Mouse (Mus musculus) inflammation-experienced regulatory T-cells, adult 6 months (primary cell): ENCODE measurements around the gene Stat2. TPM values are rescaled to one million over a fixed set of nuclear protein-coding genes. Genes with fewer than 3 reads are reported as not detected.

ENCODE experiments used
- ATAC-seq: one replicate; pipeline ENCODE4 v1.8.0; 2017
- polyA plus RNA-seq, 3 experiments: library from polyadenylated mRNA; unstranded; fragments of 100-300 nt; shearing (Covaris generic); gene quantifications; one replicate each; pipeline ENCODE4 v1.2.1; 2017

Gene Stat2
- polyA plus RNA-seq: 10 to 100 TPM; 46.5 to 69.6 (median 52.5) TPM

GRCm38 (mm10) chr10:128270287-128270841 is at the start of gene Stat2:
TSS of gene Stat2 (plus strand) at chr10:128270559.
- peak; percentile 100 for ATAC-seq

DNA sequence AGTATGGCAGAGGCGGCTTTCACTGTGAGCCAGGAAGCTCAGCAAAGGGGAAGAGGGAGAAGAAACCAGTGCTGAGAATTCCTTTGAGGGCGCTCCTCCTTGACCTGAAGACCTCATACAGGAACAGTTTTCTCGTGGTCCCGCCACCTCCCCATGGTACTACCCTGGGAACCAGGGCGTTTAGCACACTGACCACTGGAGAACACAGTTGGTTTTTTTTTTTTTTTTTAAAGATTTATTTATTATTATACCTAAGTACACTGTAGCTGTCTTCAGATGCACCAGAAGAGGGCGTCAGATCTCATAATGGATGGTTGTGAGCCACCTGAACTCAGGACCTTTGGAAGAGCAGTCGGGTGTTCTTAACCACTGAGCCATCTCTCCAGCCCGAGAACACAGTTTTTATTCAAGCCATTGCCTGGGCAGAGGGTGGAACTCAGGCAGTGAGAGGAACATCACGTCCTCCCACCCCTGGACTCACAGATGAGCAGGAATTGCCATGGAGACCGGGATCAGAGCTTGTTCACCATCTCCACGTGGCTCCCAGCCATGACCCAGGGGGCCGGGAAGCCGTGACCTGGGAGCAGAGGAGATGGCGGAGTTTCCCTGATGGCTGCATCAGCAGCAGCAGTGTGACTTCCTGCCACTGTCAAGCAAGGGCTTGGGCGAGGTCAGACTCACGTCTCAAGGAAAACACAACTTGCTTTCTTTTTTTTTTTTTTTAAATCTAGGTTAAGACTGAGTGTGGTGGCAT is 48.6 kb upstream of the Stat2 start:
- ATAC-seq: peak; percentile 74

DNA sequence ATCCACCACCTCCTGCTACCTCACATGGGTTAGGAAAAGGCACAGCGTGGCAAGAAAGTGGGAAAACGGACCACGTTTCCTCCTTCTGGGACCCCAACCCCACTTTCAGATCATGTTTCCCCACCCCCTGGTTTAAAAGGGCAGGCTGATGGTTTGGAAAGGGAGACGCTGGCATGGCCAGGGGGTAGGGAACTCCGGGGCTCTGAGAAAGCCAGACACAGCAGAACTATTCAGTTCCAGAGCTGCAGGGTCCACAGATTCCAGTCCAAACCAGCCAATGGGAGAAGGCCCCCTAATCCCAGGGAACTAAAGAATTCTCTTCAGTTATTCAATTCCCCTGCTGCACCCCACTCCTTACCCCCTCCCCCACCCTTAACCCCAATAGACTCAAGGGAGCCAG is 45.3 kb upstream of the Stat2 start:
- no peak for ATAC-seq

- no peak for ATAC-seq
Measured at GRCm38 (mm10) chr10:128225538-128225937, 44.8 kb upstream of the Stat2 start, which contains the start of gene Mip. TSS of gene Mip (plus strand) at chr10:128225838.

GRCm38 (mm10) chr10:128227592-128227991 is 42.8 kb upstream of the Stat2 start:
- ATAC-seq: no peak

DNA sequence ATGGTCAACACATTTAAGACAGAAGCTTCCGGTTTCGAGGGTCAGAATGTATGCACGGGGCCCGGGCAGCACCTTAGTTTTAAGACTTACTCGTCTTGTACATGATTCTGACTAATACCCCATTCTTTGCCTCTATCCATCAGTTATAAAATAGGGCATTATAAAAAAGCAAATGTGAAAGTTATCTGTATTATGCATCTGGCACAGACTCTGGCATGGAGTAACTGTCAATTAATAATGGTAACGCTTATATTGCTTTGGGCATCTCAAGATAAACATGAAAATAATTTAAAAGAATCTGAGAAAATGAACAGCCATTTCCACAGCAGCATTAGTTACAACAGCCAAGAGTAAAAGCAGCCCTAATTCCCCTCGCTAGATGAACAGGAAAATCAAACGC is 42.4 kb upstream of the Stat2 start:
- no peak for ATAC-seq

GRCm38 (mm10) chr10:128230582-128230981 is 39.8 kb upstream of the Stat2 start:
- ATAC-seq: no peak

DNA sequence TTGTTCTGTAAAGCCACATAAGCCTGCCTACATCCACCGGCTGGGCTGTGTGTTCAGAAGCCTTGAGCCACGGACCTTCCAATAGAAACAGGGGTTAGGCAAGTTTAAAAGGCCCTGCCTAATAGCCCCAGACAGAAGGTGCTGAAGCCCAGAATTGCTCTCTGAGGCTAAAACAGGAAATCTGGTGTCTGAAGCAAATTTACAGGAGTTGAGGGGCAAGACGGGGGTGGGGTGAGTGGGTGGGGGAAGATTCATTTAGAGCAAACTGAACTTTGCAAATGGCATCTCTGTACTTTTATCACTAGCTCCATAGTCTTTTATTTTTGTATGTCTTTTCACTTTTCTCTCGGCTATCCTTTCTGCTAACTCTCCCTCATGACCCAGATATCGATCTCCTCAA is 39.2 kb upstream of the Stat2 start:
- ATAC-seq: no peak

DNA sequence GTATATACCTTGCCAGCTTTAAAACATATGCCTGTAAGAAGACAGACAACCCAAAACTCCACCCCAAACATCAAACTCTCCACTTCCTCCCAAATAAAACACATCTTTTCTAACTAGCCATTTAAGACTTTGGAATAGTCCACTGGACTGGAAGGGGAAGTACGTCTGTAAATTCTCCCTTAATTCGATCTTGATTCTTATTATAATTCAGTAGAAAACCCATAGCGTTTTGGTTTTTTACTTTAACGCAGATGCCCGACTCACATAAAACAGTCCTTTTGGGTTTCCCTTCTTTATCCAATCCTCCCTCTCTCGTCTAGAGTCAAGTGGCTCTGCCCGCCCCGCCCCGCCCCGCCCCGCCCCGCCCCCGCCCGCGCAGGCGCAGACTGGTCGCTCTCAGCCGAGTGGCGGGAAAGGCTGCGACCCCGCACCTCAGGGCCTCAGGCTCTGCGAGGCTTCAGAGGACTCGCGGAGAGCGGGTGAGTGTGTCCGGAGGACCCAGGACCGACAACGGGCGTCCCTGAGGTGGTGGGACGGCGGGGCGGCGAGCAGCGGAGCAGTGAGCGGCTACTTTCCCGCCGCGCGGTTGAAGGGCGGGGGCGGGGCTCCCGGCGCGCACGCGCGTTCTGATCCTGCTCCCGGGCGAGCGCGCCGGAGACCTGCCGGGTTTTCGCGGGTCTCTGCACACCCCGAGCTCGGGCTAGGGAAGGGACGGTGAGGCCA is 38.5 kb upstream of the Stat2 start, which contains the start of gene Timeless:
Gene Timeless, plus strand, starts transcription at position 369 of the 723 bp plus-strand sequence.
- ATAC-seq: peak; percentile 75

GRCm38 (mm10) chr10:128232420-128232985 is 37.9 kb upstream of the Stat2 start:
- ATAC-seq: peak; percentile 39

DNA sequence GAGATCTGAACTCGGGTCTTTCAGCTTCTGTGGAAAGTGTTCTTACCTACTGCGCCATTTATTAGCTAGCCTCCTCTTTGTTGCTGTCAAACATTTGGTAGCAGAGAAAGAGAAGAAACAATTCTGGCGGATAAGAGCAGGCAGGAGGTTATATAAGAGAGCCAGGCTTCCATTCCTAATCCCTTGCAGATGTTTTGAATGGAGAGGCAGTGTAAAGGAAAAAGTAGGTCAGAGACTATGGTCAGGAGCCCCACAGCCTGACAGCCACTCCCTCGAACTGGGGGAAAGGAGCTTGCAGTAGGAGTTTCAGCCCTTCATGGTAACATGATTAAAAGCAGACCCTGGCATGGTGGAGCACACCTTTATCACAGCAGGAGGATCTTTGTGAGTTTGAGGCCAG is 34.0 kb upstream of the Stat2 start:
- ATAC-seq: no peak

DNA sequence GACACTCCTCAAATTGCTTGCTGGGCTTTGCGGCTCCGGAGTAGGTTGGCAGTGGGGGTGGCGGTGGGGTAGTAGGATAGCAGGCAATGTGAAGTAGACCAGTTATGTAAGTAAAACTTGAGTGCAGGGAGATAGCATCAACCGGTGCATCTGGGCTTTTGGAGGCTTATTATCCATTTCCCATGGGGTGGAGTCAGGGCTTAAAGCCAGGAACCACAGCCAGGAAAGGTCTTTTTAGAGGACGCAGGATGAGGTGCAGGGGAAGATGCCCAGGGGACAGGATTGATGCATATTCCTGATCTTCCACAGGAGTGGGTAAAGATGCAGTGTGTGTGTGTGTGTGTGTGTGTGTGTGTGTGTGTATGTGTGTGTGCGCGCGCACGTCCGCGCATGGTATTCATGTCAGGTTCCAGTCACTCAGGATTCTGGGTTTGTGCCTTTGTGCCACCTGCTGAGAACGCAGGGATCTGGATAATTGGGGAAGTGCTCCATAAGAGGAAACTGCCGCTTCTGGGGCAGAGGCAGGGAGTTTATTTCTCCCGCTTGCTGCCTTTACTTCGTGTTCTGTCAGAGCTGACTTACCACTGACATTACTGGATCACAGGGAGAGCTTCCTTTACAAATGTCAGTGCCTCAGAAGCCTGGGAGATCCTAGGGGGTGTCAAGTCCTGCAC is 32.4 kb upstream of the Stat2 start:
- ATAC-seq: no peak

DNA sequence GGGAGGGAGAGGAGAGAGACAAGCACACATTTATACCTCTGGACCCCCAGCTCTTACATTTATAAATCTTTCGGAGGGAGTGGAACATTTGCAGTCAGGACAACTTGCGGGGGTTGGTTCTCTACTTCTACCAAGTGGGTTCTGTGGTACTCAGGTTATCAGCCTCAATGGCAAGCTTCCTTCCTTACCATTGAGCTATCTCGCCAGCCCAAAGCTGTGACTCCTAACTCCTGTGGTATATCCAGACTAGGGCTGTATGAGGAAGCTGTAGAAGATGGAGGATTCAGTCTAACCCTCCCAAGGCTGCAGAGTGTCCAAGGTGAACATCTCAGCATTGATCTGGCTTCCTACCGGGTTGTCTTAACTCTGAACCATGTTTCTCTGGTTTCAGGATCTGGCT is 31.2 kb upstream of the Stat2 start:
- no peak for ATAC-seq

DNA sequence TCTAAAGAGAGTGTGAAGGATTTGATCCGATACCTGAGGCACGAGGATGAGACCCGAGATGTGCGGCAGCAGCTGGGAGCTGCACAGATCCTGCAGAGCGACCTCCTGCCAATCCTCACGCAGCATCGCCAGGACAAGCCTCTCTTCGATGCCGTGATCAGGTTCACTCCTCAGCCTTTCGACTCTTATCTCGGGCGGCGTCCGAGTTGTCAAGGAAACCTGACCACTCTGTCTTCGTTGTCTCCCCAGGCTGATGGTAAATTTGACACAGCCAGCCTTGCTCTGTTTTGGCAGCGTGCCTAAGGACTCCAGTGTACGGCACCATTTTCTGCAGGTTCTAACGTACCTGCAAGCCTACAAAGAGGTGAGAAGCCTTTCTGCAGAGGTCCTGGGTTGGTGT is 30.2 kb upstream of the Stat2 start:
- no peak for ATAC-seq

- ATAC-seq: no peak
Measured at GRCm38 (mm10) chr10:128243252-128243651, 27.1 kb upstream of the Stat2 start.

GRCm38 (mm10) chr10:128244121-128244520 is 26.2 kb upstream of the Stat2 start:
- no peak for ATAC-seq

DNA sequence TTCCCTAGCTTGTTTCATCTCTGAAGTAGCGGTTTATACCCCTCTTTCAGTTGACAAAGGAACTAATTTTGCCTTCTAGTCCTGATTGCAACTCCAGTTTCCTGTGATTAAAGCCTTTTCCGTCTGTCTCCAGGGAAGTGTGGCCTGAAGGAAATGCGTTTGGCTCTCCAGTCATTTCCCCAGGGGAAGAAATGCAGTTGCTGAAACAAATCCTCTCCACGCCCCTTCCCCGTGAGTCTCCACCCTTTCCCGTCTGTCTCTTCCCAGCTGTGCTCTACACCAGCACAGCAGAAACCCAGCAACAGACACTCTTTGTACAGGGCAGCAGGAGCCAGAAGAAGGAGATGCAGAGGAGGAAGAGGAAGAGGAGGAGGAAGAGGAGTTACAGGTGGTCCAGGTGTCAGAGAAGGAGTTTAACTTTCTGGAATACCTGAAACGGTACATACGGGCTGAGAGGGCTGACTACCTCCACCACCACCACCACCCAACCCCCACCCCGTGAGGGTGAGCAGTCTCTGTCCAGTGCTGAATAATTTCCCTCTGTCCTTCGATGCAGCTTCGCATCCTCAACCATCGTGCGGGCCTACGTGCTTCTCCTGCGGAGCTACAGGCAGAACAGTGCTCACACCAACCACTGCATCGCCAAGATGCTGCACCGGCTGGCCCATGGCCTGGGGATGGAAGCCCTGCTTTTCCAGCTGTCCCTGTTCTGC is 23.2 kb upstream of the Stat2 start:
- ATAC-seq: no peak

GRCm38 (mm10) chr10:128250565-128250964 is 19.8 kb upstream of the Stat2 start:
- ATAC-seq: no peak

- no peak for ATAC-seq
Measured at GRCm38 (mm10) chr10:128253677-128254255, 16.6 kb upstream of the Stat2 start, which contains the start of gene Apon. TSS of gene Apon (plus strand) at chr10:128254096.

- no peak for ATAC-seq
Measured at GRCm38 (mm10) chr10:128255925-128256324, 14.4 kb upstream of the Stat2 start.

DNA sequence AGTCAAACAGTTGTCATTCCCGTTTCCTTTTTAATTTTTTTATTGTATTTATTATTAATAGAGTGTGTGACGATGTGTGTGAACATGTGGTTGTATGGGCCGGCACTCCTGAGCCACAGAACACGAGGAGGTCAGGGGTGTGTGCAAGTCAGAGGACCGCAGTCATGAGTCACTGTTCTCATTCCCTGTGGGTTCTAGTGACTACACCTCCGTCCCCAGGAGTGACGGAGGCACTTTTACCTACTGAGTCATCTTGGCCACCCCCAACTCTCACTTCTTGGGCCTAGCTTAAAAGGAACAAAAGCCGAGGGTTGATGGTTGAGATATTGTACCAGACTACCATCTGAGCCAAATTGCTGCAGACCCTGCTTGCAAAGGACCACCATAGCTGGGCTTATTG is 14.0 kb upstream of the Stat2 start:
- no peak for ATAC-seq

GRCm38 (mm10) chr10:128258953-128259352 is 11.4 kb upstream of the Stat2 start:
- no peak for ATAC-seq
